In genomic region chr6:31362617-31363016, GRCm38 (mm10) we compare ENCODE assay signal across 22 mouse cellular contexts. TPM values are rescaled to one million over a fixed set of nuclear protein-coding genes. Genes with fewer than 3 reads are reported as not detected.
DNase-seq lines count a peak whose midpoint lies in the region; TF ChIP-seq lines count a peak whose summit lies in the region.
"Had no signal": no experiment of that assay in that cellular context is flagged by ENCODE, and none has a peak within 500 bp of the region (broad histone marks: within the 10 kb centered on the region; RNA-seq: fewer than 3 reads in every experiment).

No protein-coding gene starts in this region.

- no peak overlapping the region for H3K4me2 ChIP-seq in myocyte (ENCODE audit: low read depth)
- H3K4me2 ChIP-seq: embryonic facial prominence, embryonic 12.5 days; forebrain, embryonic 12.5 days; hindbrain, embryonic 15.5 days; limb, embryonic 15.5 days; lung, embryonic 14.5 days; midbrain, embryonic 12.5 days; neural tube, embryonic 13.5 days; stomach, embryonic 15.5 days had no signal

- H3K79me2 ChIP-seq in myocyte (ENCODE audit: control insufficient read depth, insufficient read depth) = no peaks in the 10 kb centered on the region

- intact Hi-C loops in left cerebral cortex, adult 2 months (cut with DNase I) = no loop called here

- H3K4me3 ChIP-seq in myocyte = no peak overlapping the region
- no peak overlapping the region for H3K4me3 ChIP-seq in left cerebral cortex, adult 2 months
- H3K4me3 ChIP-seq: embryonic facial prominence, embryonic 12.5 days; forebrain, embryonic 12.5 days; gastrocnemius, adult 2 months; hindbrain, embryonic 15.5 days; limb, embryonic 15.5 days; midbrain, embryonic 12.5 days; neural tube, embryonic 13.5 days; stomach, embryonic 15.5 days had no signal

- no peak overlapping the region for H3ac ChIP-seq in myocyte (ENCODE audit: control insufficient read depth, insufficient read length)

- H3K27me3 ChIP-seq in myocyte (ENCODE audit: control insufficient read depth, insufficient read depth, insufficient read length) = no peaks in the 10 kb centered on the region
- H3K27me3 ChIP-seq: embryonic facial prominence, embryonic 12.5 days; forebrain, embryonic 12.5 days; hindbrain, embryonic 15.5 days; limb, embryonic 15.5 days; midbrain, embryonic 12.5 days; neural tube, embryonic 13.5 days; Patski; stomach, embryonic 15.5 days had no signal

- DNase-seq in embryo, embryonic 10 days (ENCODE audit: low spot score) = peak; percentile 19
- no peak for DNase-seq in embryo, embryonic 9.5 days (ENCODE audit: extremely low spot score)
- DNase-seq in 3T3-L1 (ENCODE audit: low read depth, low spot score) = peak; percentile 39
- peak; percentile 24 for DNase-seq in embryo, embryonic 11 days
- no peak for DNase-seq in thymus, postnatal 25 days
- no peak for DNase-seq in left cerebral cortex, adult 2 months (ENCODE audit: extremely low spot score in 1 of 2, low spot score in 2 of 2)
- DNase-seq: cerebellum, adult 18-20 months; cerebellum, postnatal 25 days; gastrocnemius, adult 2 months; kidney, postnatal 4 days; lung, embryonic 14.5 days; thymus, postnatal 4 days had no signal

- no peak overlapping the region for H3K27ac ChIP-seq in left cerebral cortex, adult 2 months
- H3K27ac ChIP-seq: embryonic facial prominence, embryonic 12.5 days; forebrain, embryonic 12.5 days; gastrocnemius, adult 2 months; hindbrain, embryonic 15.5 days; limb, embryonic 15.5 days; liver, embryonic 14.5 days; midbrain, embryonic 12.5 days; neural tube, embryonic 13.5 days; stomach, embryonic 15.5 days had no signal

- no peak for TF ChIP-seq CTCF in left cerebral cortex, adult 2 months (IDR thresholded peaks at IDR 0.05)

- no peaks in the 10 kb centered on the region for H3K36me3 ChIP-seq in myocyte (ENCODE audit: control insufficient read depth, insufficient read depth)
- H3K36me3 ChIP-seq: embryonic facial prominence, embryonic 12.5 days; forebrain, embryonic 12.5 days; hindbrain, embryonic 15.5 days; limb, embryonic 15.5 days; midbrain, embryonic 12.5 days; neural tube, embryonic 13.5 days; stomach, embryonic 15.5 days had no signal

- TF ChIP-seq POLR2A in myocyte (IDR thresholded peaks at IDR 0.05; ENCODE audit: insufficient read length, low read depth) = no peak

TF ChIP-seq in myocyte, 11 proteins besides CTCF, POLR2A, EP300 and RAD21:
- no peak for TF ChIP-seq REST (IDR thresholded peaks at IDR 0.05; ENCODE audit: insufficient read depth, insufficient read length)
- TF ChIP-seq MAX (IDR thresholded peaks at IDR 0.05; ENCODE audit: low read depth) = no peak
- TF ChIP-seq E2F4 (IDR thresholded peaks at IDR 0.05; ENCODE audit: insufficient read depth) = no peak
- no peak for TF ChIP-seq SRF (IDR thresholded peaks at IDR 0.05; ENCODE audit: control insufficient read depth, insufficient read length, low read depth)
- peak; percentile 37 to 97 (median 86) for TF ChIP-seq MYOD1 (IDR thresholded peaks at IDR 0.05; ENCODE audit: control insufficient read depth in 1 of 3, insufficient read length in 2 of 3, low read depth in 2 of 3)
- TF ChIP-seq CEBPB (IDR thresholded peaks at IDR 0.05; ENCODE audit: insufficient read depth, poor library complexity, severe bottlenecking) = no peak
- TF ChIP-seq POLR2AphosphoS2 (IDR thresholded peaks at IDR 0.05; ENCODE audit: insufficient read length, low read depth) = no peak
- peak; percentile 55 for TF ChIP-seq TCF12 (IDR thresholded peaks at IDR 0.05; ENCODE audit: insufficient read depth, poor library complexity, severe bottlenecking)
- peak; percentile 87 to 96 (median 88) for TF ChIP-seq MYOG (IDR thresholded peaks at IDR 0.05; ENCODE audit: control insufficient read depth in 1 of 3, insufficient read depth in 1 of 3, insufficient read length in 2 of 3, low read depth in 2 of 3)
- TF ChIP-seq USF1 (IDR thresholded peaks at IDR 0.05; ENCODE audit: low read depth) = no peak
- TF ChIP-seq TCF3 (IDR thresholded peaks at IDR 0.05; ENCODE audit: insufficient read length, low read depth) = peak; percentile 85

RNA-seq across cellular contexts. Expression of gene Mkln1, which starts 35.9 kb away (rescaled TPM):
- 67.4 TPM for polyA plus RNA-seq in myocyte (2012; fragmentation: generic; extraction: Trizol)
- total RNA-seq in left cerebral cortex, adult 2 months (2021) = 100 to 1,000 TPM; 153 to 165 TPM

Comparison
In these comparisons a context has a peak if more than half of its experiments do, and no peak if none do; other contexts are left out.
1. DNase-seq: peak in embryo, embryonic 10 days (single experiment), 3T3-L1 (single experiment) and embryo, embryonic 11 days (single experiment); none in embryo, embryonic 9.5 days (single experiment), thymus, postnatal 25 days (single experiment) and left cerebral cortex, adult 2 months (0 of 2).